Mouse (Mus musculus) hindbrain, embryonic 14.5 days (tissue): ENCODE data around the gene Gm48552. TPM values are rescaled to one million over a fixed set of nuclear protein-coding genes. Genes with fewer than 3 reads are reported as not detected.
A peak's percentile ranks its signal among the peaks of the same experiment; 100 is the strongest.

Experiments used
- ATAC-seq: fragments of 200-750 bp; cut with Nextera tagmentation; 2 replicates; pipeline ENCODE4 v1.8.0; 2017; ENCODE audit warnings: moderate number of reproducible peaks, mild to moderate bottlenecking, moderate TSS enrichment, moderate library complexity; ENCODE audit not compliant: low FRiP score
- DNase-seq: peaks from one replicate; pipeline ENCODE4 v3.0.0-alpha.2; 2015; ENCODE audit warnings: low spot score
- H3K27ac ChIP-seq: fragments of 300-500 bp; sonication (generic); 2 replicates; pipeline ENCODE4 v1.5.1; 2014; ENCODE audit warnings: mild to moderate bottlenecking, moderate library complexity
- H3K27me3 ChIP-seq: fragments of 300-500 bp; sonication (generic); 2 replicates; pipeline ENCODE4 v1.6.1; 2014; ENCODE audit warnings: mild to moderate bottlenecking, low read length, mixed read lengths; ENCODE audit not compliant: control insufficient read depth, insufficient read depth
- H3K36me3 ChIP-seq: fragments of 300-500 bp; sonication (generic); replicated peaks from 2 replicates; pipeline ENCODE4 v1.6.1; 2014; ENCODE audit not compliant: control insufficient read depth, insufficient read depth
- H3K4me1 ChIP-seq: fragments of 300-500 bp; sonication (generic); replicated peaks from 2 replicates; pipeline ENCODE4 v1.6.1; 2014; ENCODE audit warnings: antibody characterized with exemption, low read length, mixed read lengths; ENCODE audit not compliant: control insufficient read depth, insufficient read depth
- H3K4me2 ChIP-seq: fragments of 300-500 bp; sonication (generic); replicated peaks from 2 replicates; pipeline ENCODE4 v1.6.1; 2014; ENCODE audit warnings: mild to moderate bottlenecking, moderate library complexity
- H3K4me3 ChIP-seq: fragments of 300-500 bp; sonication (generic); replicated peaks from 2 replicates; pipeline ENCODE4 v1.5.1; 2014; ENCODE audit warnings: mild to moderate bottlenecking, low read length
- H3K9ac ChIP-seq: fragments of 300-500 bp; sonication (generic); 2 replicates; pipeline ENCODE4 v1.6.1; 2014
- H3K9me3 ChIP-seq: fragments of 300-500 bp; sonication (generic); 2 replicates; pipeline ENCODE4 v1.6.1; 2016; ENCODE audit warnings: low read length; ENCODE audit not compliant: control insufficient read depth
- WGBS: fragments of 180-500 bp; shearing (Covaris S2); extraction: QIAGEN DNeasy Blood & Tissue Kit; methylation state at CpG from one replicate; pipeline ENCODE4 v1.1.7; 2014; 5-methylcytosine and 5-hydroxymethylcytosine counted together
- polyA plus RNA-seq: library from polyadenylated mRNA; unstranded; fragments of >200 nt; fragmentation: Nextera tagmentation; extraction: Ambion mirVana; gene quantifications from 2 replicates; pipeline ENCODE4 v1.2.1, GENCODE M21; 2014

Gm48552 gene
- polyA plus RNA-seq, 1 experiment from 2014 or later: 1.9 TPM

GRCm38 (mm10) chr10:81402227-81402765, 13.5 kb downstream of the Gm48552 start:
- Histone ChIP-seq H3K4me3 (no peak overlapping the region), H3K27ac (peak overlapping the region; percentile 74), H3K27me3 (0 out of 2 replicates have a peak, but pooled peaks cover 3% of the 10 kb centered on the region), H3K9ac (no peak overlapping the region), H3K4me1 (peaks cover 39% of the 10 kb centered on the region), H3K36me3 (peaks cover 80% of the 10 kb centered on the region), H3K4me2 (0 out of 2 replicates have a peak overlapping the region, but pooled peaks have one; percentile 15), H3K9me3 (no peaks in the 10 kb centered on the region)
- DNase-seq (no peak), ATAC-seq (peak; percentile 3; the same call in 1 of the 2 replicates)
- 9% methylated on average over 7 of the region's 7 CpGs for WGBS

- Histone ChIP-seq H3K4me3 (no peak overlapping the region), H3K27ac (peak overlapping the region; percentile 74), H3K4me2 (no peak overlapping the region), H3K9ac (peak overlapping the region; percentile 31; the same call in 1 of the 2 replicates), H3K27me3 (0 out of 2 replicates have a peak, but pooled peaks cover 10% of the 10 kb centered on the region), H3K4me1 (peaks cover 51% of the 10 kb centered on the region), H3K36me3 (peaks cover 85% of the 10 kb centered on the region), H3K9me3 (no peaks in the 10 kb centered on the region)
- WGBS: 29% methylated on average over 10 of the region's 10 CpGs
- no peak for ATAC-seq
- DNase-seq: peak; percentile 47
Measured at GRCm38 (mm10) chr10:81403511-81403910, 14.7 kb downstream of the Gm48552 start.

- Histone ChIP-seq H3K4me2 (no peak overlapping the region), H3K9me3 (no peaks in the 10 kb centered on the region), H3K4me3 (no peak overlapping the region), H3K36me3 (peaks cover 80% of the 10 kb centered on the region), H3K27ac (no peak overlapping the region), H3K9ac (no peak overlapping the region), H3K27me3 (peaks cover 15% of the 10 kb centered on the region; the same call in 1 of the 2 replicates), H3K4me1 (peaks cover 51% of the 10 kb centered on the region)
- ATAC-seq (no peak), DNase-seq (no peak)
- 18% methylated on average over 9 of the region's 9 CpGs for WGBS
Measured at GRCm38 (mm10) chr10:81404082-81404481, 15.3 kb downstream of the Gm48552 start.

GRCm38 (mm10) chr10:81404720-81405119, 15.9 kb downstream of the Gm48552 start:
- Histone ChIP-seq H3K4me3 (no peak overlapping the region), H3K27me3 (peaks cover 15% of the 10 kb centered on the region; the same call in 1 of the 2 replicates), H3K9ac (no peak overlapping the region), H3K27ac (no peak overlapping the region), H3K9me3 (no peaks in the 10 kb centered on the region), H3K36me3 (peaks cover 74% of the 10 kb centered on the region), H3K4me2 (no peak overlapping the region), H3K4me1 (peaks cover 51% of the 10 kb centered on the region)
- DNase-seq (no peak), ATAC-seq (no peak)
- 67% methylated on average over 18 of the region's 18 CpGs for WGBS

- H3K27me3 ChIP-seq: peaks cover 15% of the 10 kb centered on the region; the same call in 1 of the 2 replicates
- whole genome bisulfite sequencing: 47% methylated on average over 13 of the region's 13 CpGs
- H3K27ac ChIP-seq: no peak overlapping the region
- H3K9me3 ChIP-seq: no peaks in the 10 kb centered on the region
- H3K4me3 ChIP-seq: no peak overlapping the region
- H3K9ac ChIP-seq: no peak overlapping the region
- peaks cover 64% of the 10 kb centered on the region for H3K36me3 ChIP-seq
- H3K4me1 ChIP-seq: peaks cover 51% of the 10 kb centered on the region
- H3K4me2 ChIP-seq: no peak overlapping the region
- no peak for ATAC-seq
- DNase-seq: no peak
Measured at GRCm38 (mm10) chr10:81405588-81406201, 16.9 kb downstream of the Gm48552 start.

GRCm38 (mm10) chr10:81406504-81407440, 18.0 kb downstream of the Gm48552 start:
- H3K4me1 ChIP-seq: peaks cover 48% of the 10 kb centered on the region

GRCm38 (mm10) chr10:81407539-81408423, 19.0 kb downstream of the Gm48552 start:
- Histone ChIP-seq H3K9me3 (no peaks in the 10 kb centered on the region), H3K9ac (peak overlapping the region; percentile 34; the same call in 1 of the 2 replicates), H3K4me1 (peaks cover 45% of the 10 kb centered on the region), H3K4me3 (peak overlapping the region; percentile 14; the same call in 1 of the 2 replicates), H3K4me2 (peak overlapping the region; percentile 43), H3K27ac (peak overlapping the region; percentile 51; the same call in 1 of the 2 replicates), H3K36me3 (peaks cover 57% of the 10 kb centered on the region), H3K27me3 (peaks cover 15% of the 10 kb centered on the region; the same call in 1 of the 2 replicates)
- DNase-seq (peak; percentile 76), ATAC-seq (no peak)
- 27% methylated on average over 31 of the region's 31 CpGs for WGBS

More at GRCm38 (mm10) chr10:81406504-81407440, 18.0 kb downstream of the Gm48552 start:
- ATAC-seq (no peak), DNase-seq (no peak)
- Histone ChIP-seq H3K4me3 (peak overlapping the region; percentile 14; the same call in 1 of the 2 replicates), H3K27ac (peak overlapping the region; percentile 51; the same call in 1 of the 2 replicates), H3K36me3 (peaks cover 58% of the 10 kb centered on the region), H3K4me2 (peak overlapping the region; percentile 43), H3K9me3 (no peaks in the 10 kb centered on the region), H3K27me3 (peaks cover 15% of the 10 kb centered on the region; the same call in 1 of the 2 replicates), H3K9ac (peak overlapping the region; percentile 34; the same call in 1 of the 2 replicates)
- WGBS: 24% methylated on average over 24 of the region's 24 CpGs

GRCm38 (mm10) chr10:81408424-81408729, 19.6 kb downstream of the Gm48552 start:
- H3K27ac ChIP-seq: no peak overlapping the region
- no peaks in the 10 kb centered on the region for H3K9me3 ChIP-seq
- no peak overlapping the region for H3K9ac ChIP-seq
- WGBS: 47% methylated on average over 13 of the region's 13 CpGs
- no peak overlapping the region for H3K4me2 ChIP-seq
- ATAC-seq (no peak), DNase-seq (no peak)
- no peak overlapping the region for H3K4me3 ChIP-seq
- H3K4me1 ChIP-seq: peaks cover 39% of the 10 kb centered on the region
- peaks cover 15% of the 10 kb centered on the region; the same call in 1 of the 2 replicates for H3K27me3 ChIP-seq
- peaks cover 51% of the 10 kb centered on the region for H3K36me3 ChIP-seq
